Mouse (Mus musculus) adrenal gland, postnatal 4 days (tissue): Measurements from ENCODE around the gene Dst. TPM values are rescaled to one million over a fixed set of nuclear protein-coding genes. Genes with fewer than 3 reads are reported as not detected.

ENCODE experiments used
- DNase-seq, 2 experiments: peaks; one replicate each; pipeline ENCODE4 v3.0.0; 2021 to 2022; ENCODE audit warnings: low spot score in 2 of 2, mixed read lengths in 2 of 2
- total RNA-seq, 2 experiments: library from RNA; stranded (reverse); gene quantifications; 2 replicates each; pipeline ENCODE4 v1.2.3; 2021

Dst gene
- total RNA-seq, 2 experiments from 2014 or later, result 136 to 151 TPM

GRCm38 (mm10) chr1:34216456-34216855 is 308.4 kb downstream of the Dst start:
- DNase-seq, result no peak

DNA sequence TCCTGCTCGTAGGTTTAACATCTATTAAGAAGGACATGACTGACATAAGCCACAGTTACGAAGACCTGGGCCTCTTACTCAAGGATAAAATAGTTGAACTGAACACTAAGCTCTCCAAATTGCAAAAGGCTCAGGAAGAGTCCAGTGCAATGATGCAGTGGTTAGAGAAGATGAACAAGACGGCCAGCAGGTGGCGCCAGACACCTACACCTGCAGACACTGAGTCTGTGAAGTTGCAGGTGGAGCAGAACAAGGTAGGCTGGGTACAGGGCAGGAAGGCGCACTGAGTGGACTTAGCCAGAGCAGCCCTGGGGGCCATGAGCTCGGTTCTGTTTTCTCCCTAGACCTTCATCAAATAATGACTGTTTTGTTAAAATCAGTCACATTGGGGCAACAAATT is 310.3 kb downstream of the Dst start:
- peak; percentile 46 to 59 for DNase-seq

DNA sequence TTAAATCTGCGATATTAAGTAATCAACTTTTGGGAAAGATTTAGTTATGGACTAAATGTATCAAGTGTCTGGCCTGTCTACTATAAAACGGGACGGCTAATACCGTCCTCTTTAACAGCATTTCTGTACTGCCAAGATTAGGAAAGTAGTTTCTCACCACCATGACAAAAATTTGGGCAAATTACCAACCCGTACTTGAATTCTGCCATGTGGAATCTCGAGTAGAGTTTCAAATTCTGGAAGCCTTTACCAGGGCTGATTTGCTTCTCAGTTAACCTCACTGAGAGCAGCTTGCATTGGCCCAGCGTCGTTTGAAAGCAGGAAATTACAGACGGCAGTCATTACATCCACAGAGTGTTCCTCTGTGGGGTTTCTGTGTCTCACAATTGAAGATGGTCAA is 310.8 kb downstream of the Dst start:
- no peak for DNase-seq

DNA sequence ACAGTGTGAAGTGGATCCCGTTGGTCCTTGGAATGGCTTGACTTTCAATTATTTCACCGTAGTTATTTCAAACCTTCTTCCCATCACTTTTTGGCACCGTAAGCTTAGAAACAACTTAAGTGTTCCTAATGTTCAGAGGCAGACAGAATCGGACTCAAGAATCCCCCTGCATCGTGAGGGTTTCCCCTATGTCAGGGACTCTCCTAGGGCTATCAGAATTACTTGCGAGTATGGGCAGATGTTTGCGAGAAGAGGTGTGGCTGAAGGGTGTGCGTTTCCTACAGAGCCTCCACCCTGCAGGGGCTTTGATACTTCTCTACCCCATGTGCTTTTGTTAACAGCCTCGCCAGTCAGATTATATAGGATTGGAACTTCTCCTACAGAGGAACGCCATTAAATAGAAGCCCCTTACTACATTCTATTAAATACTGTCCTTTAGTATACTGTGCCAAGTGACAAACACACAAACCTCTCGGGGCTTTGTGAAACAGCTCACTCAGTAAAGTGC is 312.1 kb downstream of the Dst start:
- no peak for DNase-seq

DNA sequence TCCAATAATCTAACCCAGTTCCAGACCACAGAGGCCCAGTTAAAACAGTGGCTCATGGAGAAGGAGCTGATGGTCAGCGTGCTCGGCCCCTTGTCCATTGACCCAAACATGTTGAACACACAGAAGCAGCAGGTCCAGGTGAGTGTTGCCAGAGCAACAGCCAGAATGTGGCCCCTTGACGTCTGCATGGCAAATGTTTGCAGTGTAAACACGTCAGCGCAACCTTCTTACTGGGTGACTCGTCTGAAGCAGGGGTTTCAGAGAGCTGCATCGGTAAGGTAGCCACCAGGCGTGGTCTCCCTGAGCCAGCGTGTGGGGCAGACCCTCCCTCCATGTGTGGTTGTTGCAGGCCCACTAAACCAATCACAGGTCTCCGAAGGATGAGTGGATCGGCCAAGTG is 315.8 kb downstream of the Dst start:
- no peak for DNase-seq

GRCm38 (mm10) chr1:34227676-34228075 is 319.7 kb downstream of the Dst start:
- DNase-seq, result no peak

DNA sequence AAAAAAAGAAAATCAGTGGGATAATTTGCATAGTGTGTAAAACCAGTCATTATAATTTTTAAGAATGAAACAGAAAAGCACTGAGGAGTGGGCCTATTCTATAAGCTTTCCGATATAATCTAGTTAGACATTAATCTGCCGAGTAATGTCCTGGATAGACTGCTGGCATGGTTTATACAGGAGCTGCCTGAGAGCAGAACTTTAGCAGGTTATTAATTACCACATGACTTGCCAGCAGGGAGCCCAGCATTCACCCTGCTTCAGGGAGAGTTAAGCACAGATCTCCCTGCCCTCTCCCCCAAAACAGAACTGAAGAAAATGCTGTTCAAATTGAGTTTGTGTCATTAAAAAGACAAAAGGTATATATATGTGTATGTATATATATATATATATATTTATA is 323.0 kb downstream of the Dst start:
- no peak for DNase-seq

GRCm38 (mm10) chr1:34236254-34236723 is 328.3 kb downstream of the Dst start:
- peak; percentile 36 to 69 for DNase-seq

- no peak for DNase-seq
These were observed 329.2 kb downstream of the Dst start for GRCm38 (mm10) chr1:34237211-34237610.

DNA sequence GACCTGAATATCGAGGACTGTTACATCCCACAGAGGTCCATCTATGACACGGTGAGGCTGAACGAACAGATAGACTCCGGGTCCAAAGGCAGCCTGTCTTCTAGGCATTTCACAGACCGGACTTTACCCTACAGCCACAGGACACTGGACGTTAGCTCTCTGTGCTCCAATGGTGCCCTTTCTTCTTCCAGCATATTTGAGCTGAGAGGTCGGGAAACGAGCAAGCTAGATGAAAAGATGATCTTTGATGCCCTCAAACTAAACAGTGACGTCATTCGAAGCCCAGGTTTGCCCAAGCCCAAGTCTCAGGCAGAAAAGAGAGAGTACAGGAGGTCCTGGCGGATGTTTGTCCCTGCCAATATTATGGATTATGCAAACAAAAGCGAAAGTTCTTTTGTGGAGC is 329.7 kb downstream of the Dst start:
- DNase-seq, result no peak

GRCm38 (mm10) chr1:34238231-34238630 is 330.2 kb downstream of the Dst start:
- no peak for DNase-seq

DNA sequence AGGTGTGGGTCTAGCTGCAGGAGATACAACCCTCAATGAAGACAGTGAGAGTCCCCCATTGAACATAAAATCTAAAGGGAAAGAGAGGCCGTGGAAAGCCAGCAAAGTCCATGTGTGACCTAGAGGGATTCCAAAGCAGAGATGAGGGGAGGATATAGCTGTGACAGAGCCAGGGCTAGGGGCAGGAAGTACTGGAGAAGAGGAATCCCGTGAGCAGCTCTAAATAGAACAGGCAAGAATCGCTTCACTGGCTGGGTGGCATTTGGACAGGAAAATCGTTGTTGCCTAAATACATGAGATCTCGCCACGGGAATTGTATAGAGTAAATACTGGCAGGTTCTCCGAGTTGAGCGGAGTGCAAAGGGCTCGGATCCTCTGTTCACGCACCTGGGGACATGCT is 336.7 kb downstream of the Dst start:
- DNase-seq, result no peak

DNA sequence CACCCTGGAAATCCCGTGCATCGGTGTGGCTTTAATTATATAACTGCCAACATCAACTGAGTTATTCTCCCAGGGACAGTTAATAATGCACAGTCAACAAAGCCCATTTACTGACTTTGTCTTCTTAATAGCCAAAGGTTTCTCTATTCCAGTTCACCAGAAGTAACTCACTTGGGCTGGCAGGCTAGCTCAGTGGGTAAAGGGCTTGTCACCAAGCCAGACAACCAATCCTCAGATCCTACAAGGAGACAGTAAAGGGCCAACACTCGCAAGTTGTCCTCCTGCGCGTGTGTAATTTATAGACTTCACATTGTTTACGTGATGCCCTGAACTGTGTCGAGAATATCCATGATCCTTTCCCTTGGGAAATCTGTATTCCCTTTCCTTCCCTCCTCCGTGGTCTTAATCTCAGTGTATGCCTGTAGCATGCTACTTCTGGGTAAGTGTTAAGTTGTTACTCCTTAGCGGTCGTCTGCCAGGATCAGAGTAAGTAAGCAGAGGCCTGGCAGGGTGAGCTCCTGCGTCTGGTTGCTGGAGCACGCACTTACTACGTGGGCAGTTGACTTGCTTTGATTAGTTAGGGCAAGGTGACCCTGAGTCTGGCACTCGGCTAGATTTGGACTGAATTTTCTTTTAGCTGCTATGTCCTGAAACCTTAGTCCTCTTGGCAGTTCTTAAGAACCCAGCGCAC is 338.1 kb downstream of the Dst start:
- no peak for DNase-seq

- DNase-seq, result no peak
These were observed 338.6 kb downstream of the Dst start for GRCm38 (mm10) chr1:34246642-34246987.

GRCm38 (mm10) chr1:34251137-34251536 is 343.1 kb downstream of the Dst start:
- DNase-seq, result no peak

DNA sequence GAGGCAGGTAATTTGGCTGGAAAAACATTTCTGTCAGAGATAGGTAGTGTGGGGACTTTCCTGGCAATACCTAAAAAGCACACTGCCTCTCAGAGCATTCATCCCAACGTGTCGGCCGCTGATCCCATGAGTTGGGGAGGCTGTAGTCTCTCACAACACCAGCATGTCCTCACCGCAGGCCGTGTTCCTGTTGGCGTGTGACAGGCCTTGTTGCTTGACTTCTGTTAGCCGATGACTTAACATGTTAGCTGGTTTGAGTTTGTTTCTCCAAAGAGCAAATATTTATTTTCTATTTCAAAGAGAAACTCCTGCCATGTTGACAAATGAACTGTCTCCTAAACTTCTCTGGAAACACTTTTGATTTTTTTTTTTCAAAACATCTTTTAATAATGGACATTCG is 344.2 kb downstream of the Dst start:
- no peak for DNase-seq

GRCm38 (mm10) chr1:34253876-34254275 is 345.9 kb downstream of the Dst start:
- no peak for DNase-seq

DNA sequence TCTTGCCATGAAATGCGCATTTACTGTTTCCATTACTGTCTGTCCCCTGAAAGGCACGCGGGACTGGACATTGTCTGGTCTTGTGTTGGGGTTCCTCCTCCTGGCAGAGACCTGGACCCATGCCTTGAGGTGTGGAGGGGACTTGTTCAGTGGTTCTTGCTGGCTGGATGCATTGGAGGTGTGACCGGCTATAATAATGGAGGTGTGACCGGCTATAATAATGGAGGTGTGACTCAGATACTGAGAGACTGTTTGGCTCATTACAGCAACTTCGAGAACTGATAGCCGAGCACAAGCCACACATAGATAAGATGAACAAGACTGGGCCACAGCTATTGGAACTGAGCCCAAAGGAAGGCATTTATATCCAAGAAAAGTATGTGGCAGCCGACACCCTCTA is 351.9 kb downstream of the Dst start:
- DNase-seq, result no peak

DNA sequence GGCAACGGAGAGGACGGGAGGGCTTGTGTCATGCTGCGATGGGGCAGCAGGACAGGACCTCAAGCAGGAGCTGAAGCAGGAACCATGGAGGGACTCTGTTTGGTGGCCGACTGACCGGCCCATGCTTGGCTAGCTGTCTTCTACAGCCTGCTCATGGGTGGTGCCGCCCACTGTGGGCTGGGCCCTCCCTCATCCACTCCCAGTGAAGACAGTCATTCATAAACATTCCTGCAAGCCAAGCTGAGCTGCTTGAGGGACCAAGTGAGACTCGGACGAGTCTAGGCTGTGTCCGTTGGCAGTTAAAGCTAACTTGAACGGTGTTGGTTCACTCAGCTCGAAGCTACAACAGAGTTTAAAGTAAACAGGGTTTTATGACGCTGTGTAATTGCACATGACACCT is 353.0 kb downstream of the Dst start:
- DNase-seq, result no peak

DNA sequence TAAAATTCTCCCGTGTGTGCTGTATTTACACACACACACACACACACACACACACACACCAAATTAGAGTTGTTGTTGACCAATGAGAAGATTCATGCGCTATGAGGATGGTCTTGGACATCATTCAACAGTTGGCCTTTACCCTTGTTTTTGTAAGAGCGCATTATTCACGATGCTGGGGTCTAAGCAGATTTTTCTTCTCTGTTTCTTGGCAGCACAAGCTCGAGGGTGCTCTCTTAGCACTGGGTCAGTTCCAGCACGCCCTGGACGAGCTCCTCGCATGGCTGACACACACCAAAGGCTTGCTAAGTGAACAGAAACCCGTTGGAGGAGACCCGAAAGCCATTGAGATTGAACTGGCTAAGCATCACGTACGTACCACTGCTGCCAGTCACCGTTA is 360.5 kb downstream of the Dst start:
- DNase-seq, result no peak

- DNase-seq, result no peak
These were observed 361.6 kb downstream of the Dst start for GRCm38 (mm10) chr1:34269578-34269977.

- no peak for DNase-seq
These were observed 365.9 kb downstream of the Dst start for GRCm38 (mm10) chr1:34273922-34274321.

DNA sequence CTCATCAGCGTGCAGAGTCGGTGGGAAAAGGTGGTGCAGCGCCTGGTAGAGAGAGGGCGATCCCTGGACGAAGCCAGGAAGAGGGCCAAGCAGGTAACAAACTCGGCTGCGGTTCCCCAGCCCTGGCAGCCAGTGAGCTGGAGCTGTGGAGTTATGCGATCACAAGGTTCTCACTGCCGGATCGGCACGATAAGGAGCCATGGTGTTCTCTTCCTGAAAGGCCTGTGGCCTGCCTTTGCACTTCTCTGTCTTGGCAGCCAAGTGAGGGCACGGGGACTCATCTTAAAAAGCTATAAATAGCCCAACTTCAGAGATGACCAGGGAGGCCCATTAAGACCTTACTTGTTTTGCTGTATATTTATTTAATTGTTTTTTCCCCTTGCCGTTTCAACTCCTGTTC is 367.8 kb downstream of the Dst start:
- no peak for DNase-seq
